Mouse (Mus musculus) layer of hippocampus, postnatal 14 days (tissue): ENCODE data around the gene Dnah10. TPM values are rescaled to one million over a fixed set of nuclear protein-coding genes. Genes with fewer than 3 reads are reported as not detected.

Experiments
- DNase-seq, 2 experiments: peaks; one replicate each; pipeline ENCODE4 v3.0.0; 2021 to 2022; ENCODE audit warnings: low spot score in 2 of 2, mixed read lengths in 1 of 2
- total RNA-seq, 2 experiments: library from RNA; stranded (reverse); gene quantifications; 2 replicates each; pipeline ENCODE4 v1.2.3; 2021

The Dnah10 gene
- total RNA-seq, 2 experiments from 2014 or later: 0.60 to 0.97 TPM

GRCm38 (mm10) chr5:124809708-124810366 is 85.0 kb downstream of the Dnah10 start:
- peak; percentile 41 to 79 for DNase-seq

GRCm38 (mm10) chr5:124812466-124812865 is 87.6 kb downstream of the Dnah10 start:
- no peak for DNase-seq

GRCm38 (mm10) chr5:124814797-124815196 is 89.9 kb downstream of the Dnah10 start:
- no peak for DNase-seq

GRCm38 (mm10) chr5:124817050-124817449 is 92.2 kb downstream of the Dnah10 start:
- DNase-seq: no peak

- DNase-seq: no peak
Measured at GRCm38 (mm10) chr5:124822128-124822894, 97.4 kb downstream of the Dnah10 start.

GRCm38 (mm10) chr5:124830331-124830730 is 105.4 kb downstream of the Dnah10 start:
- no peak for DNase-seq

- no peak for DNase-seq
Measured at GRCm38 (mm10) chr5:124835218-124835617, 110.3 kb downstream of the Dnah10 start.

- no peak for DNase-seq
Measured at GRCm38 (mm10) chr5:124836075-124836474, 111.2 kb downstream of the Dnah10 start.

- no peak for DNase-seq
Measured at GRCm38 (mm10) chr5:124836621-124837020, 111.7 kb downstream of the Dnah10 start.

GRCm38 (mm10) chr5:124840202-124840601 is 115.3 kb downstream of the Dnah10 start:
- DNase-seq: no peak

- no peak for DNase-seq
Measured at GRCm38 (mm10) chr5:124840669-124841068, 115.8 kb downstream of the Dnah10 start.

- no peak for DNase-seq
Measured at GRCm38 (mm10) chr5:124843386-124843785, 118.5 kb downstream of the Dnah10 start.

- DNase-seq: no peak
Measured at GRCm38 (mm10) chr5:124844929-124845328, 120.0 kb downstream of the Dnah10 start.

- DNase-seq: no peak
Measured at GRCm38 (mm10) chr5:124847014-124847413, 122.1 kb downstream of the Dnah10 start.

- no peak for DNase-seq
Measured at GRCm38 (mm10) chr5:124848994-124849393, 124.1 kb downstream of the Dnah10 start.

GRCm38 (mm10) chr5:124851572-124851971 is 126.7 kb downstream of the Dnah10 start:
- no peak for DNase-seq

GRCm38 (mm10) chr5:124852294-124852693 is 127.4 kb downstream of the Dnah10 start:
- DNase-seq: no peak

- no peak for DNase-seq
Measured at GRCm38 (mm10) chr5:124853079-124853478, 128.2 kb downstream of the Dnah10 start.

GRCm38 (mm10) chr5:124854202-124854601 is 129.3 kb downstream of the Dnah10 start:
- no peak for DNase-seq

- DNase-seq: no peak
Measured at GRCm38 (mm10) chr5:124860013-124860412, 135.1 kb downstream of the Dnah10 start.

GRCm38 (mm10) chr5:124861463-124861862 is 136.6 kb downstream of the Dnah10 start:
- DNase-seq: peak in 1 of 2 experiments; percentile 21

GRCm38 (mm10) chr5:124862013-124862866 is 137.4 kb downstream of the Dnah10 start, which contains the start of the genes Ccdc92 and Zfp664:
Gene Ccdc92, minus strand, starts transcription at chr5:124862424.
Gene Zfp664, plus strand, starts transcription at chr5:124862691.
- DNase-seq: peak; percentile 92 to 98
